Mouse (Mus musculus): ENCODE measurements around the gene Pebp1.

GRCm38 (mm10) chr5:117303691-117304579 lies 16.5 kb upstream of the Pebp1 start:
- no peak for TF ChIP-seq EP300 (IDR thresholded peaks at IDR 0.05; ENCODE audit: insufficient read depth, low read depth, low read length)
- no peak for TF ChIP-seq POLR2A (IDR thresholded peaks at IDR 0.05; ENCODE audit: insufficient read depth, low read length)
- no peak for TF ChIP-seq CTCF (IDR thresholded peaks at IDR 0.05; ENCODE audit: low read depth, low read length)

Data from ES-Bruce4 (cell line).